In the genomic region with DNA sequence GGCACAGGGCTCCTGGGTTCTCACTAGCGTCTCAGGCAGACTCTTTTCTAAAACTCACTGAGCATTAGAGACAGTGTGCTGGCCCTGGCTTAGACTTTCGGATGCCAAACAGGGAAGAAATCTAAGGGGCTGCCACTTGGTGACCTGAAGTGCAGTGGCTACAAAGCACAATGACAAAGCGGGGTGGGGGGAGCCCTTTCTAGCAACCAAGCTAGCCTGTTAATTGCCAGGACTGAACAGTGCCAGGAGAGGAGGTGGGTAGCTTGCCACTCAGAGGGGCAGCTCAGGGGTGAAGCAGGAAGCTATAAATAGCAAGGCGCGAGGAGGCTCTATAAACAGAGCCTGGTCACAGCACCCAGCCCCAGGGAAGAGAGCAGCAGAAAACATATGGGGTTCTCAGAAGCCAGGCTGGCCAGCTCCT, we compare ENCODE assay signal across 11 mouse cellular contexts.
DNase-seq lines count a peak whose midpoint lies in the region; ATAC-seq and TF ChIP-seq lines count a peak whose summit lies in the region.
"Had no signal": no experiment of that assay in that cellular context is flagged by ENCODE, and none has a peak within 500 bp of the region (broad histone marks: within the 10 kb centered on the region; RNA-seq: fewer than 3 reads in every experiment).

No protein-coding gene starts in this region.

- H3K27me3 ChIP-seq in heart, embryonic 16.5 days (ENCODE audit: control insufficient read depth, insufficient read depth, low read length), result no peaks in the 10 kb centered on the region
- H3K27me3 ChIP-seq: embryonic facial prominence, embryonic 15.5 days had no signal

- H3K9me3 ChIP-seq in heart, embryonic 16.5 days (replicated peaks; ENCODE audit: control insufficient read depth, low read length), result no peaks in the 10 kb centered on the region
- H3K9me3 ChIP-seq: embryonic facial prominence, embryonic 15.5 days had no signal

- H3K27ac ChIP-seq in left cerebral cortex, adult 2 months, result peak overlapping the region; percentile 34; the same call in 1 of the 2 replicates
- H3K27ac ChIP-seq in heart, embryonic 16.5 days (ENCODE audit: low read length), result peak overlapping the region; percentile 81
- H3K27ac ChIP-seq in olfactory bulb, adult 2 months (ENCODE audit: insufficient read depth, low read depth, low read length), result peak overlapping the region; percentile 59
- H3K27ac ChIP-seq: embryonic facial prominence, embryonic 15.5 days had no signal

- peak; percentile 82 for ATAC-seq in heart, embryonic 16.5 days (replicated peaks; ENCODE audit: extremely low read depth, insufficient read depth, low FRiP score)

- intact Hi-C loops in left cerebral cortex, adult 2 months (cut with DNase I), result no loop called here
- intact Hi-C loops in left cerebral cortex, postnatal 14 days (cut with DNase I), result no loop called here

- H3K36me3 ChIP-seq in heart, embryonic 16.5 days (ENCODE audit: control insufficient read depth, insufficient read depth), result no peaks in the 10 kb centered on the region
- H3K36me3 ChIP-seq: embryonic facial prominence, embryonic 15.5 days had no signal

- no peak overlapping the region for H3K4me2 ChIP-seq in heart, embryonic 16.5 days (ENCODE audit: low read depth, low read length)
- H3K4me2 ChIP-seq: embryonic facial prominence, embryonic 15.5 days had no signal

- DNase-seq in left cerebral cortex, adult 2 months (ENCODE audit: extremely low spot score in 1 of 2, low spot score in 2 of 2), result no peak
- no peak for DNase-seq in left cerebral cortex, postnatal 14 days (ENCODE audit: low spot score in 2 of 2)
- peak; percentile 68 to 81 for DNase-seq in cerebellum, postnatal 14 days
- DNase-seq in ovary, postnatal 10 days (ENCODE audit: low spot score), result no peak
- no peak for DNase-seq in layer of hippocampus, postnatal 10 days (ENCODE audit: low spot score in 2 of 2)
- DNase-seq in frontal cortex, postnatal 25 days (ENCODE audit: low spot score in 2 of 2), result no peak
- DNase-seq: adrenal gland, adult 2 months; kidney, adult 11 months had no signal

- peaks cover 57% of the 10 kb centered on the region for H3K4me1 ChIP-seq in heart, embryonic 16.5 days (ENCODE audit: control insufficient read depth, insufficient read depth, low read length)
- peaks cover 50% of the 10 kb centered on the region for H3K4me1 ChIP-seq in olfactory bulb, adult 2 months (ENCODE audit: control insufficient read depth, insufficient read depth, low read length)

- WGBS in heart, embryonic 16.5 days, result 40% methylated on average over 5 of the region's 5 CpGs
- WGBS in olfactory bulb, adult 2 months, result 36% methylated on average over 5 of the region's 5 CpGs

- H3K9ac ChIP-seq in heart, embryonic 16.5 days (ENCODE audit: low read length), result peak overlapping the region; percentile 44; the same call in 1 of the 2 replicates
- H3K9ac ChIP-seq: embryonic facial prominence, embryonic 15.5 days had no signal

- TF ChIP-seq CTCF in left cerebral cortex, adult 2 months (IDR thresholded peaks at IDR 0.05), result no peak
- no peak for TF ChIP-seq CTCF in olfactory bulb, adult 2 months (IDR thresholded peaks at IDR 0.05; ENCODE audit: insufficient read depth, low read depth, low read length)

- no peak for TF ChIP-seq POLR2A in olfactory bulb, adult 2 months (IDR thresholded peaks at IDR 0.05; ENCODE audit: insufficient read depth, low read depth, low read length)

- no peak overlapping the region for H3K4me3 ChIP-seq in left cerebral cortex, adult 2 months
- H3K4me3 ChIP-seq in heart, embryonic 16.5 days (ENCODE audit: low read length), result no peak overlapping the region
- H3K4me3 ChIP-seq in olfactory bulb, adult 2 months (ENCODE audit: insufficient read depth, low read depth, low read length), result no peak overlapping the region
- H3K4me3 ChIP-seq: embryonic facial prominence, embryonic 15.5 days had no signal

Comparison
In these comparisons a context has a peak if more than half of its experiments do, and no peak if none do; other contexts are left out.
1. DNase-seq: peak in cerebellum, postnatal 14 days (2 of 2); none in left cerebral cortex, adult 2 months (0 of 2), left cerebral cortex, postnatal 14 days (0 of 2), ovary, postnatal 10 days (single experiment), layer of hippocampus, postnatal 10 days (0 of 2) and frontal cortex, postnatal 25 days (0 of 2).
2. Peak in every context shown above with its lines, with median percentiles within 50 percentile points of each other: H3K27ac ChIP-seq.